Mouse (Mus musculus) embryo, embryonic 11 days (tissue): Measurements from ENCODE around the gene Tep1.
A peak's percentile ranks its signal among the peaks of the same experiment; 100 is the strongest.
"Not testable (repeated sequence)": the region's sequence is repeated elsewhere in the genome, so short reads cannot be mapped to it uniquely, and the experiment has no call there.

Source experiments
- DNase-seq: peaks from one replicate; pipeline ENCODE4 v3.0.0-alpha.2; 2015

Gene Tep1

GRCm38 (mm10) chr14:50868211-50868610, 2.1 kb downstream of the Tep1 start:
- DNase-seq, result no peak

- DNase-seq, result no peak
Observed at GRCm38 (mm10) chr14:50866966-50867365, 3.4 kb downstream of the Tep1 start.

- DNase-seq, result not testable (repeated sequence)
Observed at GRCm38 (mm10) chr14:50865005-50865404, 5.4 kb downstream of the Tep1 start.

- DNase-seq, result no peak
Observed at GRCm38 (mm10) chr14:50862641-50863040, 7.7 kb downstream of the Tep1 start.

- DNase-seq, result no peak
Observed at GRCm38 (mm10) chr14:50855788-50856187, 14.6 kb downstream of the Tep1 start.

- DNase-seq, result peak; percentile 31
Observed at GRCm38 (mm10) chr14:50837236-50837635, 33.1 kb downstream of the Tep1 start.

- DNase-seq, result no peak
Observed at GRCm38 (mm10) chr14:50834435-50834834, 35.9 kb downstream of the Tep1 start.

- DNase-seq, result no peak
Observed at GRCm38 (mm10) chr14:50833964-50834363, 36.4 kb downstream of the Tep1 start.

GRCm38 (mm10) chr14:50829878-50830277, 40.5 kb downstream of the Tep1 start:
- DNase-seq, result no peak

- no peak for DNase-seq
Observed at GRCm38 (mm10) chr14:50826579-50826978, 43.8 kb downstream of the Tep1 start.

- no peak for DNase-seq
Observed at GRCm38 (mm10) chr14:50824219-50824618, 46.1 kb downstream of the Tep1 start.

- DNase-seq, result no peak
Observed at GRCm38 (mm10) chr14:50823240-50823639, 47.1 kb downstream of the Tep1 start.

GRCm38 (mm10) chr14:50813060-50813459, 57.3 kb downstream of the Tep1 start:
- DNase-seq, result no peak

- peak; percentile 99 for DNase-seq
Observed at GRCm38 (mm10) chr14:50807487-50808072, 62.8 kb downstream of the Tep1 start, which contains the start of the genes Ccnb1ip1 and Parp2. TSS of gene Ccnb1ip1 (minus strand) at chr14:50807732. TSS of gene Parp2 (plus strand) at chr14:50807841.

GRCm38 (mm10) chr14:50806469-50806868, 63.9 kb downstream of the Tep1 start:
- not testable (repeated sequence) for DNase-seq

GRCm38 (mm10) chr14:50804683-50805082, 65.7 kb downstream of the Tep1 start:
- DNase-seq, result no peak

GRCm38 (mm10) chr14:50802843-50803562, 67.4 kb downstream of the Tep1 start:
- DNase-seq, result peak; percentile 42

GRCm38 (mm10) chr14:50802441-50802840, 67.9 kb downstream of the Tep1 start:
- no peak for DNase-seq

- DNase-seq, result peak; percentile 78
Observed at GRCm38 (mm10) chr14:50799502-50800259, 70.7 kb downstream of the Tep1 start.

GRCm38 (mm10) chr14:50798512-50798911, 71.8 kb downstream of the Tep1 start:
- DNase-seq, result peak; percentile 20

- no peak for DNase-seq
Observed at GRCm38 (mm10) chr14:50796464-50796863, 73.9 kb downstream of the Tep1 start.

GRCm38 (mm10) chr14:50795965-50796364, 74.4 kb downstream of the Tep1 start:
- DNase-seq, result no peak

GRCm38 (mm10) chr14:50795261-50795935, 75.0 kb downstream of the Tep1 start:
- DNase-seq, result no peak
